Mouse (Mus musculus) myocyte (in vitro differentiated cells): ENCODE data around the gene Slc24a4. TPM values are rescaled to one million over a fixed set of nuclear protein-coding genes. Genes with fewer than 3 reads are reported as not detected.

Experiments
- H3K27me3 ChIP-seq: one replicate; pipeline ENCODE4 v1.6.1; 2011; ENCODE audit not compliant: control insufficient read depth, insufficient read depth, insufficient read length
- H3K36me3 ChIP-seq: one replicate; pipeline ENCODE4 v1.6.1; 2011; ENCODE audit not compliant: control insufficient read depth, insufficient read depth
- H3K4me2 ChIP-seq: one replicate; pipeline ENCODE4 v1.6.1; 2011; ENCODE audit warnings: low read depth, control low read depth
- H3K4me3 ChIP-seq: one replicate; pipeline ENCODE4 v1.5.1; 2011; ENCODE audit warnings: mild to moderate bottlenecking, control low read depth, moderate library complexity
- H3K79me2 ChIP-seq: one replicate; pipeline ENCODE4 v1.6.1; 2011; ENCODE audit not compliant: control insufficient read depth, insufficient read depth
- H3ac ChIP-seq: one replicate; pipeline ENCODE4 v1.6.1; 2011; ENCODE audit not compliant: control insufficient read depth, insufficient read length
- CEBPB ChIP-seq: IDR thresholded peaks from 2 replicates; pipeline ENCODE4 v1.6.1; 2011; ENCODE audit warnings: mild to moderate bottlenecking, moderate library complexity; ENCODE audit not compliant: poor library complexity, insufficient read depth, severe bottlenecking
- E2F4 ChIP-seq: IDR thresholded peaks from one replicate; pipeline ENCODE4 v1.6.1; 2011; ENCODE audit warnings: mild to moderate bottlenecking, control low read depth, moderate library complexity; ENCODE audit not compliant: insufficient read depth
- MAX ChIP-seq: IDR thresholded peaks from one replicate; pipeline ENCODE4 v1.6.1; 2011; ENCODE audit warnings: low read depth, mild to moderate bottlenecking, control low read depth
- MYOD1 ChIP-seq, 3 experiments: IDR thresholded peaks; one replicate each; pipeline ENCODE4 v1.6.1; 2011; ENCODE audit warnings: control low read depth in 2 of 3, low read depth in 2 of 3, mild to moderate bottlenecking in 2 of 3, moderate library complexity in 1 of 3; ENCODE audit not compliant: insufficient read length in 2 of 3, control insufficient read depth in 1 of 3
- MYOG ChIP-seq, 3 experiments: IDR thresholded peaks; one replicate each; pipeline ENCODE4 v1.6.1; 2011; ENCODE audit warnings: control low read depth in 2 of 3, low read depth in 2 of 3, mild to moderate bottlenecking in 2 of 3; ENCODE audit not compliant: insufficient read length in 2 of 3, control insufficient read depth in 1 of 3, insufficient read depth in 1 of 3
- POLR2A ChIP-seq: IDR thresholded peaks from one replicate; pipeline ENCODE4 v1.6.1; 2011; ENCODE audit warnings: low read depth, mild to moderate bottlenecking, control low read depth, moderate library complexity; ENCODE audit not compliant: insufficient read length
- POLR2AphosphoS2 ChIP-seq: IDR thresholded peaks from one replicate; pipeline ENCODE4 v1.6.1; 2011; ENCODE audit warnings: low read depth, control low read depth; ENCODE audit not compliant: insufficient read length
- REST ChIP-seq: IDR thresholded peaks from one replicate; pipeline ENCODE4 v1.6.1; 2011; ENCODE audit warnings: mild to moderate bottlenecking, control low read depth, moderate library complexity; ENCODE audit not compliant: insufficient read depth, insufficient read length
- SRF ChIP-seq: IDR thresholded peaks from one replicate; pipeline ENCODE4 v1.6.1; 2011; ENCODE audit warnings: low read depth; ENCODE audit not compliant: control insufficient read depth, insufficient read length
- TCF12 ChIP-seq: IDR thresholded peaks from one replicate; pipeline ENCODE4 v1.6.1; 2011; ENCODE audit warnings: mild to moderate bottlenecking, control low read depth; ENCODE audit not compliant: poor library complexity, insufficient read depth, severe bottlenecking
- TCF3 ChIP-seq: IDR thresholded peaks from one replicate; pipeline ENCODE4 v1.6.1; 2011; ENCODE audit warnings: low read depth, control low read depth; ENCODE audit not compliant: insufficient read length
- USF1 ChIP-seq: IDR thresholded peaks from one replicate; pipeline ENCODE4 v1.6.1; 2011; ENCODE audit warnings: low read depth, mild to moderate bottlenecking, control low read depth, moderate library complexity
- polyA plus RNA-seq: library from polyadenylated mRNA; unstranded; fragments of >200 nt; fragmentation: generic; extraction: Trizol; gene quantifications from one replicate; pipeline ENCODE4 v1.2.1, GENCODE M21; 2012; ENCODE audit warnings: missing spikeins

Slc24a4 gene
- polyA plus RNA-seq, 1 experiment = 0.01 TPM

GRCm38 (mm10) chr12:102108851-102109250 lies 19.7 kb upstream of the Slc24a4 start:
- no peak for TF ChIP-seq CEBPB
- TF ChIP-seq POLR2AphosphoS2 = no peak
- TF ChIP-seq POLR2A = no peak
- no peak for TF ChIP-seq E2F4
- TF ChIP-seq MAX = no peak
- no peak for TF ChIP-seq REST
- TF ChIP-seq TCF12 = no peak
- no peak for TF ChIP-seq SRF
- TF ChIP-seq MYOD1 (IDR thresholded peaks at IDR 0.05; ENCODE audit: control insufficient read depth in 1 of 3, insufficient read length in 2 of 3, low read depth in 2 of 3) = no peak
- no peak for TF ChIP-seq TCF3
- no peak for TF ChIP-seq USF1
- no peak for TF ChIP-seq MYOG (IDR thresholded peaks at IDR 0.05; ENCODE audit: control insufficient read depth in 1 of 3, insufficient read depth in 1 of 3, insufficient read length in 2 of 3, low read depth in 2 of 3)
- Histone ChIP-seq H3K4me2 (no peak overlapping the region), H3K36me3 (no peaks in the 10 kb centered on the region), H3ac (no peak overlapping the region), H3K27me3 (peaks cover 14% of the 10 kb centered on the region), H3K4me3 (no peak overlapping the region), H3K79me2 (no peaks in the 10 kb centered on the region)

DNA sequence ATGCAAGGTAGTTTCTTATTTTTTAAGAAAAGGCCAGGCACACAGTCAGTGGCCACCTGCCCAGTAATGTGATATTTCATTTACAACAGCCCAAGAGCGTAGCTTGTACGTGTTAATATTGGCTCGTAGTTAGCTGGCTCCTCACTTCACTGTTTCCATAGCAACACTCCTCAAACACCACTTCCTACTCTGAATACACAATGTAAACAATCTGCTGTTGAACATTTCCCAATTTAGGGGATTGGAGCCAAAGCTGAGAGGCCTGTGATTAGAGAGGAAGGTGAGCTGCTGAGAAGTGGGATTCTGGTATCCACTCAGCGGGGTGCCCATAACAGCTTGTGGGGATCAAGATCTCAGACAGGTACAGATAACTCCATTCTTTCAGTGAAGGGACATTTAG lies 16.0 kb upstream of the Slc24a4 start:
- no peak for TF ChIP-seq MYOD1 (IDR thresholded peaks at IDR 0.05; ENCODE audit: control insufficient read depth in 1 of 3, insufficient read length in 2 of 3, low read depth in 2 of 3)
- no peak for TF ChIP-seq POLR2A
- H3ac ChIP-seq = no peak overlapping the region
- H3K27me3 ChIP-seq = peaks cover 21% of the 10 kb centered on the region
- no peak overlapping the region for H3K4me2 ChIP-seq
- H3K36me3 ChIP-seq = no peaks in the 10 kb centered on the region
- H3K79me2 ChIP-seq = no peaks in the 10 kb centered on the region
- no peak overlapping the region for H3K4me3 ChIP-seq

DNA sequence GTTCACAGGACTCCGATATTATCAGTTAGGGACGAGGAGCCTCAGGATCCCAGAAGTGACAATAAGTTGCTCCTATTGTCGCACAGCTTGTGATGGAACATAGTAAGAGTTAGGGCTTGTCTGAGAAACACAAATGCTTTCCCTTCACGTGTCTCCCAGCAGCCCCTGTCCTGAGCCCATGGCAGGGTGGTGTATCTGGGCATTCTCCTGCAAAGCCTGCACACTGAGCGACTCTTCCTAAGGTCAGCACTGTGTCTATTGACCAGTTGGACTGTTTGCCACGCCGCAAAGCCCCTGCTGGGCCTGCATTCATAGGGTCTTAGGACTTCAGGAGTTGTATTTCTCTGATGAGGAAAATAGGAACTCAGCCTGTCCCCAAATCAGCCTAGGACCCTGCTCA lies 15.6 kb upstream of the Slc24a4 start:
- peaks cover 24% of the 10 kb centered on the region for H3K27me3 ChIP-seq
- no peaks in the 10 kb centered on the region for H3K79me2 ChIP-seq
- no peak overlapping the region for H3ac ChIP-seq
- H3K36me3 ChIP-seq = no peaks in the 10 kb centered on the region
- no peak overlapping the region for H3K4me2 ChIP-seq
- no peak overlapping the region for H3K4me3 ChIP-seq
- TF ChIP-seq POLR2A = no peak
- TF ChIP-seq MAX = no peak
- TF ChIP-seq MYOD1 (IDR thresholded peaks at IDR 0.05; ENCODE audit: control insufficient read depth in 1 of 3, insufficient read length in 2 of 3, low read depth in 2 of 3) = no peak

DNA sequence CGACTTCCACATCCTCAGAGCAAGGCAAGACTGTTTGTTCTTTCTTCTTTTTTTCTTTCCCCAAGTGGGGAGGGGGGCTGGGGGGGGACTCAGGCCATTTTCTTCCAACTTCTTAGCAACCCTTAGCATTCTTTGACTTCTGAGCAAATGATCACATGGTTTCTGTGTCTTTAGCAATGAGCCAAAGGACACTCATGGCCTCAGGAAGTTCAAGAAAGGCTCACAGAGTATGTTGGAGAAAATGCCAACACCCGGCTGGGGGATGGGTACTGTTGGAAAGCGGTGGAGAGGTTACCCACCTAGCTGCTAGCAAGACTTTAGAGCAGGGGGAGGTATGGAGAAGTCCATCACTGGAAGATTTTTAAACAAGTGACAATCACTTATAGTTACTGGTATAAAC lies 15.1 kb upstream of the Slc24a4 start:
- Histone ChIP-seq H3ac (no peak overlapping the region), H3K36me3 (no peaks in the 10 kb centered on the region), H3K79me2 (no peaks in the 10 kb centered on the region), H3K4me2 (no peak overlapping the region), H3K4me3 (no peak overlapping the region), H3K27me3 (peaks cover 29% of the 10 kb centered on the region)
- no peak for TF ChIP-seq POLR2AphosphoS2
- TF ChIP-seq MYOG (IDR thresholded peaks at IDR 0.05; ENCODE audit: control insufficient read depth in 1 of 3, insufficient read depth in 1 of 3, insufficient read length in 2 of 3, low read depth in 2 of 3) = no peak
- TF ChIP-seq TCF3 = no peak
- no peak for TF ChIP-seq TCF12
- no peak for TF ChIP-seq MAX
- TF ChIP-seq CEBPB = no peak
- TF ChIP-seq E2F4 = no peak
- no peak for TF ChIP-seq USF1
- no peak for TF ChIP-seq POLR2A
- TF ChIP-seq MYOD1 (IDR thresholded peaks at IDR 0.05; ENCODE audit: control insufficient read depth in 1 of 3, insufficient read length in 2 of 3, low read depth in 2 of 3) = no peak
- no peak for TF ChIP-seq REST

DNA sequence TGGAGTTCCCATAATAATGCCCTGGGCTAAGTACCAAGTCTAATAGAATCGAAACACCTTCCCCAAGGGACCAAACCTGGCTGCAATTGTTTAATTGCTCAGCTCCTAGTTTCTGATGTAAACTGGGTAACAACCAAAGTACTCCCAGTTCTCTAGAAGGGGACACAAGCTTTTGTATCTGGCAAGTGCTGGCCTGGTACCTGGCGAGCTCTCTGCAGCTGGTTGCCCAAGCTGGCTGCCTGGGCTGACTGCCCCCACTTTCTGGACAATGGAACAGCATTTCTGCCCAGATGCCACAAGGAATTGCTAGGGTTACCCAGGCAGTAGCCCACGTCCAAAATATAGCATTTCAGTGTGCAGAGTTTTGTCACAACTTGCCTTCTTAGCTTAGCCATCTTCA lies 12.0 kb upstream of the Slc24a4 start:
- TF ChIP-seq SRF = no peak
- TF ChIP-seq CEBPB = no peak
- TF ChIP-seq E2F4 = no peak
- TF ChIP-seq POLR2AphosphoS2 = no peak
- no peak for TF ChIP-seq TCF12
- TF ChIP-seq MYOG (IDR thresholded peaks at IDR 0.05; ENCODE audit: control insufficient read depth in 1 of 3, insufficient read depth in 1 of 3, insufficient read length in 2 of 3, low read depth in 2 of 3) = no peak
- TF ChIP-seq USF1 = no peak
- Histone ChIP-seq H3K79me2 (no peaks in the 10 kb centered on the region), H3ac (no peak overlapping the region), H3K27me3 (peaks cover 38% of the 10 kb centered on the region), H3K36me3 (no peaks in the 10 kb centered on the region), H3K4me3 (no peak overlapping the region), H3K4me2 (no peak overlapping the region)

DNA sequence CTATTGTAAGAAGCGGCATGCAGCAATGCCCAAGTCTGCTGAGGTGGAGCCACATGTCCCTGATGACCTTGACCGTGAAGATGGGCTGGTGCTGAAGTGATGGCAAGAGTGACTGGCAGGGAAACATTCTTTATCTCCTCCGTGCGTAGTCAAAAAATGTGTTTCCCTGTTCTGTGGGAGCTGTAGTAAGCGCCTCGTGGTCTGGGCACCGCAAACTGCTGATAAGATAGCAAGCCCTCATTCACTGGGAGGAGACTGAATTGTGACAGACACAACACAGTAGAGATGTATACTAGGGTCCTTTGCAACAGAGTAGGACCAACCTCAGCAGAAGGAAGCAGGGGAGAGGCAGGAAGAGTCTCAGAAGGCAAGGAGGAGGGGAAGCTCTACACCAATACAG lies 10.5 kb upstream of the Slc24a4 start:
- H3K36me3 ChIP-seq = no peaks in the 10 kb centered on the region
- H3K27me3 ChIP-seq = peaks cover 30% of the 10 kb centered on the region
- H3K4me3 ChIP-seq = no peak overlapping the region
- no peak overlapping the region for H3K4me2 ChIP-seq
- H3K79me2 ChIP-seq = no peaks in the 10 kb centered on the region
- no peak overlapping the region for H3ac ChIP-seq
- TF ChIP-seq MAX (no peak), REST (no peak), SRF (no peak), MYOD1 (IDR thresholded peaks at IDR 0.05; ENCODE audit: control insufficient read depth in 1 of 3, insufficient read length in 2 of 3, low read depth in 2 of 3) (no peak), TCF12 (no peak), CEBPB (no peak), POLR2A (no peak), POLR2AphosphoS2 (no peak), MYOG (IDR thresholded peaks at IDR 0.05; ENCODE audit: control insufficient read depth in 1 of 3, insufficient read depth in 1 of 3, insufficient read length in 2 of 3, low read depth in 2 of 3) (no peak), E2F4 (no peak), TCF3 (no peak), USF1 (no peak)
